Mouse (Mus musculus) hindbrain, embryonic 15.5 days (tissue): Measurements from ENCODE around the gene 1700001C19Rik. TPM values are rescaled to one million over a fixed set of nuclear protein-coding genes. Genes with fewer than 3 reads are reported as not detected.

Experiments
- ATAC-seq: fragments of 200-750 bp; cut with Nextera tagmentation; 2 replicates; pipeline ENCODE4 v1.8.0; 2017; ENCODE audit warnings: low read depth, moderate number of reproducible peaks, moderate TSS enrichment; ENCODE audit not compliant: low FRiP score
- H3K27ac ChIP-seq: fragments of 300-500 bp; sonication (generic); replicated peaks from 2 replicates; pipeline ENCODE4 v1.5.1; 2015; ENCODE audit warnings: mild to moderate bottlenecking, inconsistent platforms
- H3K27me3 ChIP-seq: fragments of 300-500 bp; sonication (generic); 2 replicates; pipeline ENCODE4 v1.6.1; 2015; ENCODE audit warnings: control low read depth, inconsistent platforms
- H3K36me3 ChIP-seq: fragments of 300-500 bp; sonication (generic); 2 replicates; pipeline ENCODE4 v1.6.1; 2015; ENCODE audit warnings: control low read depth, inconsistent platforms
- H3K4me1 ChIP-seq: fragments of 300-500 bp; sonication (generic); replicated peaks from 2 replicates; pipeline ENCODE4 v1.6.1; 2015; ENCODE audit warnings: control low read depth, inconsistent platforms
- H3K4me2 ChIP-seq: fragments of 300-500 bp; sonication (generic); 2 replicates; pipeline ENCODE4 v1.6.1; 2015; ENCODE audit warnings: moderate library complexity, mild to moderate bottlenecking, inconsistent platforms
- H3K4me3 ChIP-seq: fragments of 300-500 bp; sonication (generic); 2 replicates; pipeline ENCODE4 v1.5.1; 2015; ENCODE audit warnings: mild to moderate bottlenecking, inconsistent platforms
- H3K9ac ChIP-seq: fragments of 300-500 bp; sonication (generic); 2 replicates; pipeline ENCODE4 v1.6.1; 2015; ENCODE audit warnings: inconsistent platforms
- H3K9me3 ChIP-seq: fragments of 300-500 bp; sonication (generic); 2 replicates; pipeline ENCODE4 v1.6.1; 2016; ENCODE audit warnings: control low read depth, inconsistent platforms
- WGBS: fragments of 180-500 bp; shearing (Covaris S2); methylation state at CpG from one replicate; pipeline ENCODE4 v1.1.7; 2015; 5-methylcytosine and 5-hydroxymethylcytosine counted together
- polyA plus RNA-seq: library from polyadenylated mRNA; unstranded; fragments of >200 nt; fragmentation: Nextera tagmentation; extraction: Ambion mirVana; gene quantifications from 2 replicates; pipeline ENCODE4 v1.2.1, GENCODE M21; 2015

Gene 1700001C19Rik
- polyA plus RNA-seq, 1 experiment from 2014 or later, result 0.74 TPM

DNA sequence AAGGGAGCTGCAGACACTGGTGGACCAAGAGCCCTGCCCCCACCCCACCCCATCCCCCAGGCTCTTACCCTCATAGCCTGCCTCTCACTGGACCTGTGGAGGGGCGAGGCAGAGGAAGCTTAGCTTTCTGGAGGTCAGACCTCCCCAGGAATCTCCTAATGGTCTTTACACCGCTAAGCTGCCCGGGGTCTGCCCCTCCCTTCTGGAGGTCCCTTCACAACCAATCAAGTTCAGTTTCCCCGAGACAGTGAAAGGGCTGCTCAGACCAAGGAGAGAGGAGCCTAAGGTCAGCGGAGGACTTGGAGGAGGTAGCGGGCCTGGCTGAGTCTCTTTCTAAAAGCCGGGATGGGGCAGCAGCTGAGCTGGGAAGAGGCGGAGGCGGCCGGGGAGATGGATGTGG, 52.0 kb downstream of the 1700001C19Rik start, which contains the start of gene Guca1b:
Guca1b (plus strand) TSS at position 249 of the 400 bp plus-strand sequence.
- H3K36me3 ChIP-seq, result no peaks in the 10 kb centered on the region
- WGBS, result 31% methylated on average over 10 of the region's 10 CpGs
- no peak for ATAC-seq

DNA sequence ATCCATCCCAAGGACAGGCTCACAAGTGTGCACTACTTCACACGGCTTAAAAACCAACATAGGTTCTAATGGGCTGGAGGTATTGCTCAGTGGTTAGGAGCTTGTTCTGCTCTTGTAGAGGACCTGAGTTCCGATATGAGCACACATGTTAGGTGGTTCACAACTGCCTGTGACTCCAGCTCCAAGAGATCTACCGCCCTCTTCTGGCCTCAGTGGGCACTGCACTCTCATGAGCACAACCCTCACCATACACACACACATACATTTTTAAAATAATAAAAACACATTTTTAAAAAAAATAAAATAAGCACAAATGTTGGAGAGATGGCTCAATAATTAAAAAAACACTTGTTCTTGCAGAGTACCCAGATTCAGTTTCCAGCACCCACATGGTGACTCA, 53.1 kb downstream of the 1700001C19Rik start:
- H3K4me1 ChIP-seq, result no peaks in the 10 kb centered on the region
- ATAC-seq, result no peak
- no peak overlapping the region for H3K27ac ChIP-seq
- H3K9ac ChIP-seq, result no peak overlapping the region
- no peak overlapping the region for H3K4me2 ChIP-seq
- H3K27me3 ChIP-seq, result no peaks in the 10 kb centered on the region
- 82% methylated on average over 3 of the region's 3 CpGs for WGBS
- no peaks in the 10 kb centered on the region for H3K9me3 ChIP-seq
- peaks cover 8% of the 10 kb centered on the region for H3K36me3 ChIP-seq
- H3K4me3 ChIP-seq, result no peak overlapping the region

More for the DNA sequence above, 52.0 kb downstream of the 1700001C19Rik start, which contains the start of gene Guca1b:
- Histone ChIP-seq H3K27me3 (no peaks in the 10 kb centered on the region), H3K4me1 (no peaks in the 10 kb centered on the region), H3K9me3 (no peaks in the 10 kb centered on the region), H3K4me3 (no peak within 1 kb of the TSS), H3K27ac (no peak within 1 kb of the TSS), H3K4me2 (no peak within 1 kb of the TSS), H3K9ac (no peak within 1 kb of the TSS)

DNA sequence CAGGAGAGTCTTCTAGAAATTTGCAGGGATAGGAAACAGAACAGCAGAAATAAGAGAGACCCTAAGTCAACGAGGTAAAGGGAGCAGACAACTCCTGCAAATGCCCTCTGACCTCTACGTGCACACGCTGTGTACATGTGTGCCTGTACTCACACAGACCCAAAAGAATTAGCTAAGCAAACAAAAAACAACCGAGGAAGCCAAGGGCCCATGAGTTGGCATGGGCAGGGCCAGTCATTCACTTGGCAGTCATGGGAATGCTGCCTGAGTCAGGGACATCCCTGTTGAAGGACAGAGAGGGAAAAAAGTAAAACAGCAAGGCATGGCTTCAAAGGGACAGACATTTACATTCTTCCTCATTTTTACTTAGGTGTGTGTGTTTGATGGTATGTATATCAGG, 53.9 kb downstream of the 1700001C19Rik start:
- H3K9me3 ChIP-seq, result no peaks in the 10 kb centered on the region
- H3K4me2 ChIP-seq, result no peak overlapping the region
- no peaks in the 10 kb centered on the region for H3K27me3 ChIP-seq
- ATAC-seq, result no peak
- WGBS, result 86% methylated on average over 4 of the region's 4 CpGs
- no peak overlapping the region for H3K9ac ChIP-seq
- no peaks in the 10 kb centered on the region for H3K4me1 ChIP-seq
- no peak overlapping the region for H3K4me3 ChIP-seq
- no peak overlapping the region for H3K27ac ChIP-seq
- H3K36me3 ChIP-seq, result peaks cover 14% of the 10 kb centered on the region

DNA sequence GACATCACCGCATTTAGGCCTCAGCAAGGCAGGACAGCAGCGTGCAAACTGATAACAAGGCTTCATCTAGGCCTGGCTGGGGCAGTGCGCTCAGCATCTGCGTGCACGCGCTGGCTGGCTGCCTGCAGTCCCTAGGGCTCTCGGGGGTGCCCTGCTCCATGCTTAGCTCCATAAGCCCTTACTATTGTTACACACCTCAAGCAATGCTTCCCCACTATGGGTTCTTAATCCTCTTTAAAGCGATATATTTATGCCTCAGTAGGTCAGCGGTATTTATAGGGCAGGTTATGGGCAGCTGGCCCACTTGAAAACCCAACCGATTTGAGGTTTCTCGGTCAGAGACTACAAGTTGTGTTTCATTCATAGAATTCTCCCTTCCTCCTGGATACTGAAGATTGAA, 55.3 kb downstream of the 1700001C19Rik start:
- Histone ChIP-seq H3K4me3 (no peak overlapping the region), H3K4me2 (no peak overlapping the region), H3K27me3 (no peaks in the 10 kb centered on the region), H3K36me3 (peaks cover 14% of the 10 kb centered on the region), H3K9ac (no peak overlapping the region), H3K4me1 (no peaks in the 10 kb centered on the region), H3K27ac (no peak overlapping the region), H3K9me3 (no peaks in the 10 kb centered on the region)
- WGBS, result 81% methylated on average over 11 of the region's 11 CpGs
- ATAC-seq, result no peak

DNA sequence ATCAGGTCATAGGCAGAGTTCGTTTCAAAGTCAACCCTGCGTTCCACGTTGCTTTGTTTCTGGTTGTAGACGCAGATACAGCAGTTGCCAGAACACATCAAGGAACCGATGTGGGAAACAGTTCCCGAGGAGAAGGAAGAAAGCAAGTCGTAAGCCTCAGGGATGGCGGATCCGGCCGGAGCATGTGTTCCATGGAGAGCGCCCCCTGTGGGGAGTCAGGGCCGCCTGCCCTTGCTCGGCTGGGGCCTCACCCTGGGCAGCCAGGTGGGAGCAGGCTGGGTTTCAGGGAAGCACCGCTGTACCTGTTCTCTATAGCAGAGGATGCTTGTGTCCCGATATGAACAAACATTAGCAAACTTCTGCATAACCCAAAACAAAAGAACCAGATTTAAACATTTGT, 59.0 kb downstream of the 1700001C19Rik start:
- no peak overlapping the region for H3K27ac ChIP-seq
- peaks cover 46% of the 10 kb centered on the region for H3K36me3 ChIP-seq
- no peaks in the 10 kb centered on the region for H3K9me3 ChIP-seq
- 80% methylated on average over 15 of the region's 15 CpGs for WGBS
- no peak overlapping the region for H3K4me3 ChIP-seq
- ATAC-seq, result no peak
- no peak overlapping the region for H3K4me2 ChIP-seq
- H3K27me3 ChIP-seq, result no peaks in the 10 kb centered on the region
- no peaks in the 10 kb centered on the region for H3K4me1 ChIP-seq
- H3K9ac ChIP-seq, result no peak overlapping the region

DNA sequence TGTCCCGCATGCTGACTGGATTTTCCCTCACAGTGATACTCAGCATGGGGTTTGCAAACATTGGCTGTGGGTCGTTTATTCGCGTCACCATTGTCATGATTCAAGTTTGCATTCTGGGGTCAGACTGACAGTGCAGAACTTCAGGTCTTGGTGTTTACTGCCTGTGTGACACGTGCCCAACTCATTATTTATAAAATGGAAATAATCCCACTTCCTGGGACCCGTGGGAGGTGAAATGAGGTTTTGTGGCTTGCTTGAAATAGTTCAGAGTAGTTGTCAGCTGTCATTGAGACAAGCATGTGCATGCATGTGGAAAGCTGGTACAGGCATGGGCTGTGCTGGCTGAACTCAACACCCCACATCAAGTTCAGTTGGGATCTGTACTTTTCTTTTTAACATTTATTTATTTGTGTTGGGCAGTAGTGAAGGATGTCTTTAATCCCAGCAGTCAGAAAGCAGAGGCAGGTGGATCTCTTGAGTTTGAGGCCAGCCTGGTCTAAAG, 60.3 kb downstream of the 1700001C19Rik start:
- Histone ChIP-seq H3K36me3 (peaks cover 53% of the 10 kb centered on the region), H3K4me3 (no peak overlapping the region), H3K9ac (no peak overlapping the region), H3K27me3 (no peaks in the 10 kb centered on the region), H3K27ac (no peak overlapping the region), H3K4me1 (no peaks in the 10 kb centered on the region), H3K4me2 (no peak overlapping the region), H3K9me3 (no peaks in the 10 kb centered on the region)
- no peak for ATAC-seq
- WGBS, result 90% methylated on average over 6 of the region's 6 CpGs

DNA sequence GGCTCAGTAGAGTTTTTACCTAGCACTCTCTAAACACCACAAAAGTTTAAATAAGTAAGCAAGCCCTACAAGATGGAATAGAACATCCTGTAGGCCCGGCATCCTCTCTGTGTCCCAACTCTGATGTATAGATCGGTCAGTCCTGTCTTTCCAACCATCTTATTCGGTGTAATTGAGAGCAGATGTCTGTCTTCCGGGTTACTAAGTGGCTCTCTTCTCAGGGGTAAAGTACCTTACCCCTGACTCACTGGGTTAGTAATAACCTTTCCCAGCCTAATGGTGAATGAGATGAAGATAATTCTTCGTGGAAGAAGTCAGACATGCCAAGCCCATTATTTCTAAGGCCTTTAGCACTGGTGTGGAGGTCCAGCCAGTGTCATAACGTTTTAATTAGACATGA, 63.2 kb downstream of the 1700001C19Rik start:
- H3K36me3 ChIP-seq, result peaks cover 44% of the 10 kb centered on the region
- no peak for ATAC-seq
- H3K9me3 ChIP-seq, result no peaks in the 10 kb centered on the region
- H3K27me3 ChIP-seq, result no peaks in the 10 kb centered on the region
- H3K27ac ChIP-seq, result no peak overlapping the region
- H3K4me3 ChIP-seq, result no peak overlapping the region
- H3K4me2 ChIP-seq, result no peak overlapping the region
- H3K4me1 ChIP-seq, result peaks cover 16% of the 10 kb centered on the region
- WGBS, result 94% methylated on average over 6 of the region's 6 CpGs
- no peak overlapping the region for H3K9ac ChIP-seq

DNA sequence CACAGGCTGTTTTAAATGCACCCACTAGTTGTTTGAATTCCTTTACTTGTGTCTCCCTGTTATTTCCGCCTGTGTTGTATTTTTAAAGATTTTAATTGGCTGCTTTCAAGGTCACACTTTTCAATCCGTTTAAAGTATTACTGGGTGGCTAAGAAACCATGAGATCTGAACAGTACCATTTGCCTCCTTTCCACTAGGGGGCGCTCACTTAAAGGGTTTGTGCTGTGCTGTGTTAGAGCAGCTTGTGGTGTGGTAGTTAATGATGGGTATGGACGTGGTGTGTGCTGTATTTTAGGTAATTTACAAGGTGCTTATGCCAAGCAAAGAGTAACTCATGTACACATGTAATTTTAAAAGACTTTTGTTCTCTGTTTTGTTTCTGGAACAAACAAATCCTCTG, 65.7 kb downstream of the 1700001C19Rik start:
- Histone ChIP-seq H3K4me1 (peaks cover 18% of the 10 kb centered on the region), H3K36me3 (peaks cover 37% of the 10 kb centered on the region), H3K9ac (no peak overlapping the region), H3K4me3 (no peak overlapping the region), H3K27me3 (peaks cover under 1% of the 10 kb centered on the region; the same call in 1 of the 2 replicates), H3K9me3 (no peaks in the 10 kb centered on the region), H3K4me2 (no peak overlapping the region), H3K27ac (no peak overlapping the region)
- 11% methylated on average over 4 of the region's 4 CpGs for WGBS
- ATAC-seq, result no peak

DNA sequence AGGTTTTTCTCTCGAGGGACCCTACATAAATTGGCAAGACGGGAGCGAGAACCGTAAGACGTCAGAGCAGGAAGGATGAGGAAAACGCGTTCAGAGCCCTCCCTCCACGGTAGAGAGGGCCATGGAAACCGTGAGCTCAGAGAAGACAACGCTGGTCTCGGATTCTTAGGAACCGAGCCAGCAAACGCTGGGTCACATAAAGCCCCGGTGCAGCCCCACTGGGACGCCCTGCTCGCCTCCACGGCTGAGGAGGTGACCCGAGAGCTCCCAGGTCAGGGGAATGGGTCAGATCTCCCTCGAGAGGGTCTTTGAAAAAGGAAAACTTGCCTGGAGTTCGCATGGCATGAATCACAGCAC, 68.1 kb downstream of the 1700001C19Rik start:
- Histone ChIP-seq H3K9me3 (no peaks in the 10 kb centered on the region), H3K4me2 (peak overlapping the region; percentile 87), H3K4me3 (peak overlapping the region; percentile 86), H3K36me3 (peaks cover 14% of the 10 kb centered on the region), H3K27me3 (peaks cover 6% of the 10 kb centered on the region), H3K9ac (peak overlapping the region; percentile 68), H3K27ac (peak overlapping the region; percentile 88), H3K4me1 (peaks cover 18% of the 10 kb centered on the region)
- peak; percentile 82; the same call in 1 of the 2 replicates for ATAC-seq
- whole genome bisulfite sequencing, result under 1% methylated on average over 20 of the region's 20 CpGs

DNA sequence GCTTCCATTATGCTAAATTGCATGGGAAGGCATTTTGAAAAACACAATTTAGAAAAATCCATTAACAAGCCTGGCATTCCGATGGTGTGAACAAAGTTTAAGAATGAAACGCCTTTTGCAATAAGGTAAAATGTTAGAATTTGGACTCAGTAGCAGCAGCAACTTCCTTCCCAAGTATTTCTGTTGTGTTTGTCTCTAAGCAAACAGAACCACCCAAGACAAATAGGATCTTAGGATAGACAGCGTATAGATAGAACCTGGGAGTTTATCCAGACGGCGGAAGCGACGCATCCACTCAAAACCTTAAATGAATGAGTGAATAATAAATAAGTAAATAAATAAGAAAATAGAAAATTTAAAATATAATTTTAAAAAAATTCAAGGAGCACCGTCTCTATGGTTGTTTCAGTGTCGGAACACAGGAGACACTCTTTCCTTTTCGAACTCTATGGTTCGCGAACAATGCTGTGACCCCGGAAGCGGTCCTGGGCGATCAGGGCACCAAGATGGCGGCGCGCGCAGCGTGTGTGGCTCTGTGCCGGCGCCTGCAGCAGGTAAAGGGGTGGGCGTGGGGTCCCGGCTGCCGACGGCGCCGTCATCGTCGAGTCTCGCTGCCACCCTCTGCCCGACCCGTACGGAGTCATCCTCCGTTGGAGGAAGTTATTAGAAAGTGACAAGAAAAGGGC, 68.6 kb downstream of the 1700001C19Rik start, which contains the start of gene Mrps10:
Mrps10 (plus strand) TSS at position 487 of the 686 bp plus-strand sequence.
- peak; percentile 94 for ATAC-seq
- H3K36me3 ChIP-seq, result peaks cover 11% of the 10 kb centered on the region; the same call in 1 of the 2 replicates
- peak within 1 kb of the TSS; percentile 68 for H3K9ac ChIP-seq
- peak within 1 kb of the TSS; percentile 88 for H3K27ac ChIP-seq
- H3K4me3 ChIP-seq, result peak within 1 kb of the TSS; percentile 86
- H3K4me2 ChIP-seq, result peak within 1 kb of the TSS; percentile 87
- 4% methylated on average over 35 of the region's 35 CpGs for WGBS
- no peaks in the 10 kb centered on the region for H3K9me3 ChIP-seq
- peaks cover 18% of the 10 kb centered on the region for H3K4me1 ChIP-seq
- peaks cover 6% of the 10 kb centered on the region for H3K27me3 ChIP-seq
